Mouse (Mus musculus): ENCODE measurements around the gene Trim3. TPM values are rescaled to one million over a fixed set of nuclear protein-coding genes. Genes with fewer than 3 reads are reported as not detected.

Trim3 gene
- polyA plus RNA-seq (2014; fragmentation: Nextera tagmentation; extraction: Ambion mirVana), result 35.9 and 37.7 TPM in 2 replicates

DNA sequence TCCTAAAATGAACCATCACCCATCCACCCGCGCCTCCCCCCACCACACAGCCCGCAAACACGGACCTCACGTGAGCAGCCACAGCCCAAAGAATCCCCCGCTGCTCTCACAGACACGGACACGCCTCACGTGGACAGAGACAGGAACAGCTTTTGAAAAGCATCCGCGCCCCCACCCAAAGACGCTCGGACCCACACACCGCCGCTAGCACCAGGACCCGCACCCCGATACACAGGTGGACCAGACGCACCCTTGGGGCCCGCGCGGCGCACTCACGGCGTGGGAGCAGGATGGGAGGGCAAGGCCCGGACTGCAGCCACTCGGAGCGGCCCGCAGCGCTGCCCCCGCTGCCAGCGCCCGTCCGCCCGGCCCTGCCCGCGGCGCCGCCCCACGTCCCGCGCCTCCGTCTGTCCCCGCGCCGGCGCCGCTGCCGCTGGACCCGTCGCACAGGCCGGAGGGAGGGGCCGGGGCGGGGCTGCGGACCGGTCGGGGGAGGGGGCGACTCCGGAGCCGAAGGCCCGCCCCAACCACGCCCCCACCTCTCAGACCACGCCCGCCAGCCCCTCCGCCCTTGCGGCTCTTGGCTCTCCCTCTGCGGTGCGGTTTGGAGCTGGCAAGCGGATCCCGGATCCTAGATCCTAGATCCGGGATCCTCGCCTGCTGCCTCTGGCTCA lies at the start of gene Trim3:
TSS of gene Trim3 (minus strand) at position 445 of the 674 bp plus-strand sequence.
- Histone ChIP-seq H3K36me3 (ENCODE audit: control insufficient read depth, insufficient read depth, low read length) (no peaks in the 10 kb centered on the region; the same call in 1 of the 2 replicates), H3K4me2 (ENCODE audit: low read depth, low read length, severe bottlenecking) (peak within 1 kb of the TSS; percentile 81), H3K9me3 (ENCODE audit: control insufficient read depth, low read length) (no peaks in the 10 kb centered on the region), H3K4me3 (ENCODE audit: low read depth, low read length) (peak within 1 kb of the TSS; percentile 66), H3K27ac (ENCODE audit: low read depth, low read length) (no peak within 1 kb of the TSS), H3K9ac (ENCODE audit: low read length) (peak within 1 kb of the TSS; percentile 68), H3K27me3 (ENCODE audit: control insufficient read depth, insufficient read depth, low read length) (no peaks in the 10 kb centered on the region), H3K4me1 (replicated peaks; ENCODE audit: control insufficient read depth, insufficient read depth, low read length) (peaks cover 10% of the 10 kb centered on the region)
- peak; percentile 91 for ATAC-seq (replicated peaks; ENCODE audit: low FRiP score)
- DNase-seq (ENCODE audit: low spot score), result peak; percentile 96
- under 1% methylated on average over 65 of the region's 71 CpGs for WGBS

DNA sequence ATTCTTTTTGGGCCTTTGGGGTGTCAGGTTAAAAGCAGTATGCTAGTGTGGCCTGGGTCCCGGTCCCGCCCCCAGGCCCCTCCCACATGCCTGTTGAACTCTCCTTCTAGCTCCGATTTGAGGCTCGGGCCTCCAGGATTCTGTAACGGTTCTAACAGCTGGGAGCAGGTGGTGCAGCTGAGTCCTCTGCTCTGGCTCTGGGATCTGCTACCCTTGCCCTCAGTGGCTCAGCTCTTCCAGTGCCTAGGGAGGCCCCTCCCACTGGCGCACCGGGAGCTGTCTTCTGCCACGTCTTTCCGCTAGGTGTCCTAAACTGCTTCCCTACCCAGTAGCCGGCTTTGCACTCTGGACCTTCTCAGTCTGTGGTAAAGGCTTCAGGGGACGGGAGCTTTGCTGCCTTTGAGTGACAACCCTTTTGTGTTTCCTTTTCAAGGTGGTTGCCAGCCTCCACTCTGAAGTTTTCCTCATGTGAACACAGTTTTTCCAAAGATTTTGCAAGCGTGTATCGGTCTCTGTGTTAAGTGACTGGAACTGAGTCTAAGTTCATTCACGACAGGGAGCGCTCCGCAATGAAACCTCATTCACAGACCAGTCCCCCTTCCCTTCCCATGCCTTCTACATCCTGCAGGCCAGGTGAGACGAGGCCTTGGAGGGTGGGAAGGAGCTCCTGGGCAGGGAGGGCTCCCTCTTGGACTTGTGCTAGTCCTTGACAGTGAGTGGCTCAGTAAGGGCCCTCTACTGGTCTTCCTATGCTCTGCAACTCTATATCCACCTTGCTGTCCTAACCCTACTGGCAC lies 17.5 kb upstream of the Trim3 start, which contains the start of gene Dnhd1:
TSS of gene Dnhd1 (plus strand) at position 189 of the 797 bp plus-strand sequence.
- Histone ChIP-seq H3K27ac (ENCODE audit: low read depth, low read length) (no peak within 1 kb of the TSS), H3K36me3 (ENCODE audit: control insufficient read depth, insufficient read depth, low read length) (no peaks in the 10 kb centered on the region), H3K4me3 (ENCODE audit: low read depth, low read length) (peak within 1 kb of the TSS; percentile 27), H3K27me3 (ENCODE audit: control insufficient read depth, insufficient read depth, low read length) (no peaks in the 10 kb centered on the region), H3K9me3 (ENCODE audit: control insufficient read depth, low read length) (no peaks in the 10 kb centered on the region), H3K4me1 (replicated peaks; ENCODE audit: control insufficient read depth, insufficient read depth, low read length) (0 out of 2 replicates have a peak, but pooled peaks cover 2% of the 10 kb centered on the region), H3K4me2 (ENCODE audit: low read depth, low read length, severe bottlenecking) (peak within 1 kb of the TSS; percentile 58), H3K9ac (ENCODE audit: low read length) (peak within 1 kb of the TSS; percentile 9; the same call in 1 of the 2 replicates)
- 2% methylated on average over 17 of the region's 17 CpGs for WGBS
- peak; percentile 95 for ATAC-seq (replicated peaks; ENCODE audit: low FRiP score)
- peak; percentile 85 for DNase-seq (ENCODE audit: low spot score)

DNA sequence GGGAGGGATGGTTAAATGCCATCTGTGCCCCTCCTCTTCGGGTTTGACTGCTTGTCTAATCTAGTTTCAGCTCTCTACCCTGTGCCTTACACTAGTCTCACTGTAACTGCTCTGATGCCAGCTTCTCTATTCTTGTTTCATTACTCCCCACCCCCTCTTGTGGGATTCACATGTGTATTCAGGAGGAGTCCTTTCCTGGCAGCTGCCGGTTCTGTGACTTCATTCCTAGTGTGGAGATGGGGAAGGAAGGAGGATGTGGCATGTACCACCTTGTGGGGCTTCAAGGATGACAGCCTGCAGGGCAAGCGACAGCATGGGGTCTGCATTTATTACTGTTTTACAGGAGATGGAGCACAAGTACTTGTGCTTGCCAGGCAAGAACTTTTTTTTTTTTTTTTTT lies 8.6 kb upstream of the Trim3 start:
- Histone ChIP-seq H3K4me1 (replicated peaks; ENCODE audit: control insufficient read depth, insufficient read depth, low read length) (peaks cover 10% of the 10 kb centered on the region), H3K9me3 (ENCODE audit: control insufficient read depth, low read length) (no peaks in the 10 kb centered on the region), H3K36me3 (ENCODE audit: control insufficient read depth, insufficient read depth, low read length) (no peaks in the 10 kb centered on the region; the same call in 1 of the 2 replicates), H3K27ac (ENCODE audit: low read depth, low read length) (no peak overlapping the region), H3K27me3 (ENCODE audit: control insufficient read depth, insufficient read depth, low read length) (no peaks in the 10 kb centered on the region), H3K9ac (ENCODE audit: low read length) (no peak overlapping the region), H3K4me2 (ENCODE audit: low read depth, low read length, severe bottlenecking) (no peak overlapping the region), H3K4me3 (ENCODE audit: low read depth, low read length) (no peak overlapping the region)
- 83% methylated on average over 3 of the region's 3 CpGs for WGBS
- ATAC-seq (replicated peaks; ENCODE audit: low FRiP score), result no peak
- no peak for DNase-seq (ENCODE audit: low spot score)

DNA sequence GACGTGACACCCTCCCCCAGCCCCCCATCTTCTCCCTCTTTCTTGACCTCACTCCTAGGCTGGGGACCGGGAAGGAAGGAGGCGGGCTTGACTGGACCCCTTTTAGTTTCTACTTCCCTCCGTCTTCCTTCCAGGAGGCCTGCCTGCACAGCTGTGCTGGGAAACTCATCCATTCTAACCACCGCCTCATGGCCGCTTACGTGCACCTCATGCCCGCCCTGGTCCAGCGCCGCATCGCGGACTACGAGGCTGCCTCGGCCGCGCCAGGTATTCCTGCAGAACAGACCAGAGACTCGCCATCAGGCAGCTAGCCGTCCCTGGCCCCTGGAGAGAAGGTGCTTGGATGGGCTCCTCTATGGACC lies 7.5 kb upstream of the Trim3 start:
- Histone ChIP-seq H3K27ac (ENCODE audit: low read depth, low read length) (no peak overlapping the region), H3K4me1 (replicated peaks; ENCODE audit: control insufficient read depth, insufficient read depth, low read length) (peaks cover 10% of the 10 kb centered on the region), H3K9ac (ENCODE audit: low read length) (peak overlapping the region; percentile 73), H3K9me3 (ENCODE audit: control insufficient read depth, low read length) (no peaks in the 10 kb centered on the region), H3K4me3 (ENCODE audit: low read depth, low read length) (peak overlapping the region; percentile 69), H3K36me3 (ENCODE audit: control insufficient read depth, insufficient read depth, low read length) (no peaks in the 10 kb centered on the region; the same call in 1 of the 2 replicates), H3K27me3 (ENCODE audit: control insufficient read depth, insufficient read depth, low read length) (no peaks in the 10 kb centered on the region), H3K4me2 (ENCODE audit: low read depth, low read length, severe bottlenecking) (peak overlapping the region; percentile 96)
- ATAC-seq (replicated peaks; ENCODE audit: low FRiP score), result no peak; the same call in 1 of the 2 replicates
- under 1% methylated on average over 17 of the region's 18 CpGs for WGBS
- no peak for DNase-seq (ENCODE audit: low spot score)

DNA sequence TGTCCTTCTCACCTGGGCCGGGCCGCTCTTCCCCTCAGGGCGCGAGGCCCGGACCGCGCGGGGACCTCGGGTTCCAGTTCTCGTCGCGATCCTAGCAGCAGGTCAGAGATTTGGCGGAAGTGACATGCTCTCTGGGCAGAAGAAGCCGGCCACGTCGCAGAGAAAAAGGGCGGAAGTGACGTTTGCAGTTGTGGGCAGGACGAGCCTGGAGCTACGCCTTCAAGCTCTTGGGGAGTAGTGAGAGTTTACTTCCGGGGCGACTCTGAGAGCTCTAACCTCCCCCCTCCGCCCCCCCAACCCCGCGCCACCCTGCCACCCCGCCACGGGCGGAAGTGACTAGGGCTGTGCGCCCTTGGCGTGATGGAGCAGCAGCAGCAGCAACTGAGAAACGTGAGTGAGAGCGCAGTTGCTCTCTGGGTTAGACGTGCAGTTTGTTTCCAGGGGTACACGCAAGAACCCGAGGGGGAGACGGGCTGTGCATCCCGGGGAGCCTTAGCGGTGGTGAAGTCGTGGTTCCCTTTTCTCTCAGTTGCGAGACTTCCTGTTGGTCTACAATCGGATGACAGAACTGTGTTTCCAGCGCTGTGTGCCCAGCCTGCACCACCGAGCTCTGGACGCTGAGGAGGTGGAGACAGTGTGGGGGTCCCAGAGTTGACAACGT lies 7.0 kb upstream of the Trim3 start, which contains the start of the genes Arfip2 and Gm45799:
TSS of gene Arfip2 (minus strand) at position 184 of the 661 bp plus-strand sequence.
TSS of gene Gm45799 (plus strand) at position 320 of the 661 bp plus-strand sequence.
- Histone ChIP-seq H3K9me3 (ENCODE audit: control insufficient read depth, low read length) (no peaks in the 10 kb centered on the region), H3K4me3 (ENCODE audit: low read depth, low read length) (peak within 1 kb of the TSS; percentile 69), H3K27me3 (ENCODE audit: control insufficient read depth, insufficient read depth, low read length) (no peaks in the 10 kb centered on the region), H3K27ac (ENCODE audit: low read depth, low read length) (no peak within 1 kb of the TSS), H3K4me2 (ENCODE audit: low read depth, low read length, severe bottlenecking) (peak within 1 kb of the TSS; percentile 96), H3K36me3 (ENCODE audit: control insufficient read depth, insufficient read depth, low read length) (no peaks in the 10 kb centered on the region; the same call in 1 of the 2 replicates), H3K4me1 (replicated peaks; ENCODE audit: control insufficient read depth, insufficient read depth, low read length) (peaks cover 10% of the 10 kb centered on the region), H3K9ac (ENCODE audit: low read length) (peak within 1 kb of the TSS; percentile 80)
- ATAC-seq (replicated peaks; ENCODE audit: low FRiP score) (peak; percentile 96), DNase-seq (ENCODE audit: low spot score) (peak; percentile 96)
- whole genome bisulfite sequencing, result under 1% methylated on average over 45 of the region's 45 CpGs

DNA sequence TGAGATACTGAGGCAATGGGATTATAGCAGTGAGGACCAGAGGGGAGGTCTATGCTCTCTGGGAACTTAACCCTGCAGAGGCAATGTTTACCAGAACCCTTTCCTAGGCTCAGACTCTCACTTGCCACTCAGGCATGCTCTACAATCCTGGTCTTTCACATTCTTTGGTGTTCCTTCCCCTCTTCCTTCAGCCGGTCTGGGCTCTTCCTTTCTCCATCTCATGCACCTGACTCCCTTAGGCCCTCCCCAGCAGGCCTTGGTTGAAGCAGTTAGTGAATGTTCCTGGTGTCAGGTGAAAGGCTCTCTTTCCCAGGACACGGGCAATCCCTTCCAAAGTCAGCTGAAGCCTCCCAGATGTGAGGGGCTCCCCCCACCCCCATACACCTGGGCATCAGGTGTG lies 6.4 kb upstream of the Trim3 start, which contains the start of gene Timm10b:
TSS of gene Timm10b (plus strand) at position 301 of the 400 bp plus-strand sequence.
- no peaks in the 10 kb centered on the region; the same call in 1 of the 2 replicates for H3K36me3 ChIP-seq (ENCODE audit: control insufficient read depth, insufficient read depth, low read length)
- no peaks in the 10 kb centered on the region for H3K9me3 ChIP-seq (ENCODE audit: control insufficient read depth, low read length)
- peak within 1 kb of the TSS; percentile 80 for H3K9ac ChIP-seq (ENCODE audit: low read length)
- H3K27ac ChIP-seq (ENCODE audit: low read depth, low read length), result no peak within 1 kb of the TSS
- H3K4me1 ChIP-seq (replicated peaks; ENCODE audit: control insufficient read depth, insufficient read depth, low read length), result peaks cover 10% of the 10 kb centered on the region
- peak within 1 kb of the TSS; percentile 69 for H3K4me3 ChIP-seq (ENCODE audit: low read depth, low read length)
- peak within 1 kb of the TSS; percentile 96 for H3K4me2 ChIP-seq (ENCODE audit: low read depth, low read length, severe bottlenecking)
- DNase-seq (ENCODE audit: low spot score) (no peak), ATAC-seq (replicated peaks; ENCODE audit: low FRiP score) (no peak)
- 8% methylated on average over 2 of the region's 2 CpGs for WGBS
- no peaks in the 10 kb centered on the region for H3K27me3 ChIP-seq (ENCODE audit: control insufficient read depth, insufficient read depth, low read length)

DNA sequence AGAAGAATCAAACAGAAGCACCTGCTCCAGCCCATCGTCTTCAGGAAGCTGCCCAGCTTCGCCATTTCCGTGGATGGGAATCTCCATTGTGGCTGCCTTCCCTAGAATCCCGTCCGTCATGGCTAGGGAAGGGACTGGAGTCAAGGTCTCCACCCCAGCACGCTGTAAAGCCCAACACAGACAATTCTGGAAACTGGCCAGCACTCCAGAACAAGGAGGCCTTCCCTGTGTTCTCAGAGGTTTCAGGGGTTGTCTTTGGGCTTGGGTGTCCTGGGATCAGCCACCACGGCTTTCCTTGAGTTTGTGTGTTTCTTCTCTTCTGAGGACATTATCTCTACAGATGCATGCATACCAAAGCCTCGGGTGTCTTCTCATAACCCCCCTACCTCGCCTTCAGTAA lies 5.9 kb upstream of the Trim3 start:
- Histone ChIP-seq H3K27me3 (ENCODE audit: control insufficient read depth, insufficient read depth, low read length) (no peaks in the 10 kb centered on the region), H3K9me3 (ENCODE audit: control insufficient read depth, low read length) (no peaks in the 10 kb centered on the region), H3K4me3 (ENCODE audit: low read depth, low read length) (peak overlapping the region; percentile 69), H3K9ac (ENCODE audit: low read length) (peak overlapping the region; percentile 80; the same call in 1 of the 2 replicates), H3K27ac (ENCODE audit: low read depth, low read length) (no peak overlapping the region), H3K36me3 (ENCODE audit: control insufficient read depth, insufficient read depth, low read length) (no peaks in the 10 kb centered on the region; the same call in 1 of the 2 replicates), H3K4me2 (ENCODE audit: low read depth, low read length, severe bottlenecking) (peak overlapping the region; percentile 96), H3K4me1 (replicated peaks; ENCODE audit: control insufficient read depth, insufficient read depth, low read length) (peaks cover 13% of the 10 kb centered on the region)
- 81% methylated on average over 9 of the region's 9 CpGs for WGBS
- DNase-seq (ENCODE audit: low spot score) (no peak), ATAC-seq (replicated peaks; ENCODE audit: low FRiP score) (no peak)

DNA sequence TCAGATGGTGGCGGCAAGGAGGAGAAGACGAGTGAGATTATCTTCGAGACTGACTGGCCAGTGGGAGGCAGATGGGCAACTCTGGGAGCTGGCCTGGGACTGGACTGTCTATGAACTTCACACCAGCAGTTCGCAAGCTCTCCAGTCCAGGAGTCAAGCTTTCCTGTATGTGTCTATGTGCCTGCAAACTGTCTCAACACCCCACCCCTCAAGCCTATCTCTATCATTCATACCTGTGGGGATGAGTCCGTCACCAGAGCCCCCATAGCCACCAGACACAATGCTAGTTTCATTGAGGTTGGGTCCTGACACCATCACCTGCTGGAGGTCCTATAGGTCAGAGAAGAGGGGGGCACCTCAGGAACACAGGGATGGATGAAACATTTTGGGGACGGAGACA lies 5.4 kb upstream of the Trim3 start:
- DNase-seq (ENCODE audit: low spot score) (no peak), ATAC-seq (replicated peaks; ENCODE audit: low FRiP score) (no peak)
- H3K9ac ChIP-seq (ENCODE audit: low read length), result no peak overlapping the region
- 89% methylated on average over 6 of the region's 6 CpGs for WGBS
- no peak overlapping the region for H3K27ac ChIP-seq (ENCODE audit: low read depth, low read length)
- no peaks in the 10 kb centered on the region for H3K9me3 ChIP-seq (ENCODE audit: control insufficient read depth, low read length)
- no peak overlapping the region for H3K4me2 ChIP-seq (ENCODE audit: low read depth, low read length, severe bottlenecking)
- no peaks in the 10 kb centered on the region for H3K27me3 ChIP-seq (ENCODE audit: control insufficient read depth, insufficient read depth, low read length)
- no peaks in the 10 kb centered on the region; the same call in 1 of the 2 replicates for H3K36me3 ChIP-seq (ENCODE audit: control insufficient read depth, insufficient read depth, low read length)
- H3K4me3 ChIP-seq (ENCODE audit: low read depth, low read length), result no peak overlapping the region
- H3K4me1 ChIP-seq (replicated peaks; ENCODE audit: control insufficient read depth, insufficient read depth, low read length), result peaks cover 15% of the 10 kb centered on the region
